Comparison of ENCODE assay signal across 1 mouse cellular context in the genomic region with DNA sequence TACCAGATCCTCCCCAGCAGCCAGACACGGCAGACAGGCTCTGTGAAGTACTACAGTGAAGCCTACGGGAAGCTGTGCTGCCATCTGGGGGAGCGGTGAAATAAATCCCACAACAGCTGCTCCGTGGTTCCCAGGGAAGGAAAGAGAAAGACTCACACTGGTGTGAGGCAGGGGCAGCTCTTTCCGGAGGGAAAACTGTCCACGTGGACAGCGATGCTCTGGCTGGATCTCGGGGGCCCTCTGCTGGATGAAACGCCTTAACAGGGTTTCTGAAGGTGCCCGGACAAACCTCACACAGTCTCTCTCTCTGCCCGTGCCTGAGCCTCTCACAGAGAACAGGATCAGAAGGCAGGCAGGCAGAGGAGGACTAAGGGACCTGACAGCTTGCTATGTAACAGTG.
A peak's percentile ranks its signal among the peaks of the same experiment; 100 is the strongest.
TF ChIP-seq lines count a peak whose summit lies in the region.

No protein-coding gene starts in this region.

TF ChIP-seq in CH12.LX, 34 proteins besides CTCF, POLR2A, EP300 and RAD21 (continued from another document):
- no peak for TF ChIP-seq JUND (conservative IDR thresholded peaks at IDR 0.05; ENCODE audit: low read depth, low read length)
- no peak for TF ChIP-seq RCOR1 (conservative IDR thresholded peaks at IDR 0.05; ENCODE audit: low read depth, low read length)
- no peak for TF ChIP-seq ZKSCAN1 (IDR thresholded peaks at IDR 0.05; ENCODE audit: borderline replicate concordance, low read depth, low read length)
- TF ChIP-seq UBTF (IDR thresholded peaks at IDR 0.05; ENCODE audit: low read depth, low read length), result no peak
- peak; percentile 18; the same call in 1 of the 2 replicates for TF ChIP-seq NELFE (IDR thresholded peaks at IDR 0.05; ENCODE audit: low read depth, low read length)
- peak; percentile 38; the same call in 1 of the 2 replicates for TF ChIP-seq BHLHE40 (IDR thresholded peaks at IDR 0.05; ENCODE audit: low read depth, low read length)
- peak; percentile 99 for TF ChIP-seq MAX (IDR thresholded peaks at IDR 0.05; ENCODE audit: low read length)
- no peak for TF ChIP-seq POLR2AphosphoS2 (IDR thresholded peaks at IDR 0.05; ENCODE audit: low read depth, low read length)
- peak; percentile 33; the same call in 1 of the 2 replicates for TF ChIP-seq IRF4 (IDR thresholded peaks at IDR 0.05; ENCODE audit: low read depth, low read length)
- TF ChIP-seq SMC3 (IDR thresholded peaks at IDR 0.05; ENCODE audit: low read depth, low read length), result peak; percentile 85
- peak; percentile 29; the same call in 1 of the 2 replicates for TF ChIP-seq MAZ (IDR thresholded peaks at IDR 0.05; ENCODE audit: low read depth, low read length)
- peak; percentile 73 for TF ChIP-seq USF2 (conservative IDR thresholded peaks at IDR 0.05; ENCODE audit: low read depth, low read length)
